Mouse (Mus musculus) heart, postnatal 0 days (tissue): ENCODE results near the gene Erbb2. TPM values are rescaled to one million over a fixed set of nuclear protein-coding genes. Genes with fewer than 3 reads are reported as not detected.

Source experiments
- ATAC-seq: fragments of 200-750 bp; cut with Nextera tagmentation; 2 replicates; pipeline ENCODE4 v1.8.0; 2017; ENCODE audit warnings: low read depth, moderate number of reproducible peaks, moderate library complexity; ENCODE audit not compliant: insufficient read depth
- DNase-seq: peaks from one replicate; pipeline ENCODE4 v3.0.0-alpha.2; 2016; ENCODE audit warnings: low spot score
- H3K27ac ChIP-seq: fragments of 300-500 bp; sonication (generic); 2 replicates; pipeline ENCODE4 v1.5.1; 2014; ENCODE audit warnings: low read depth, mild to moderate bottlenecking
- H3K27me3 ChIP-seq: fragments of 300-500 bp; sonication (generic); 2 replicates; pipeline ENCODE4 v1.6.1; 2014; ENCODE audit warnings: low read length, mixed read lengths; ENCODE audit not compliant: control insufficient read depth, insufficient read depth
- H3K36me3 ChIP-seq: fragments of 300-500 bp; sonication (generic); replicated peaks from 2 replicates; pipeline ENCODE4 v1.6.1; 2014; ENCODE audit warnings: low read length, mixed read lengths; ENCODE audit not compliant: control insufficient read depth, insufficient read depth
- H3K4me1 ChIP-seq: fragments of 300-500 bp; sonication (generic); 2 replicates; pipeline ENCODE4 v1.6.1; 2014; ENCODE audit warnings: antibody characterized with exemption; ENCODE audit not compliant: control insufficient read depth, insufficient read depth
- H3K4me2 ChIP-seq: fragments of 300-500 bp; sonication (generic); 2 replicates; pipeline ENCODE4 v1.6.1; 2014; ENCODE audit warnings: low read depth, mild to moderate bottlenecking, low read length, moderate library complexity
- H3K4me3 ChIP-seq: fragments of 300-500 bp; sonication (generic); 2 replicates; pipeline ENCODE4 v1.5.1; 2014; ENCODE audit warnings: low read depth, low read length
- H3K9ac ChIP-seq: fragments of 300-500 bp; sonication (generic); replicated peaks from 2 replicates; pipeline ENCODE4 v1.6.1; 2014; ENCODE audit warnings: low read depth, low read length, mixed read lengths
- H3K9me3 ChIP-seq: fragments of 300-500 bp; sonication (generic); replicated peaks from 2 replicates; pipeline ENCODE4 v1.6.1; 2016; ENCODE audit warnings: low read length; ENCODE audit not compliant: control insufficient read depth
- CTCF ChIP-seq: IDR thresholded peaks from 2 replicates; pipeline ENCODE4 v1.5.1; 2016; ENCODE audit warnings: antibody characterized with exemption, control low read depth, low read depth
- EP300 ChIP-seq: IDR thresholded peaks from 2 replicates; pipeline ENCODE4 v1.6.1; 2016; ENCODE audit warnings: antibody characterized with exemption, low read depth
- WGBS: fragments of 180-500 bp; shearing (Covaris S2); extraction: QIAGEN DNeasy Blood & Tissue Kit; methylation state at CpG from one replicate; pipeline ENCODE4 v1.1.7; 2014; 5-methylcytosine and 5-hydroxymethylcytosine counted together
- polyA plus RNA-seq: library from polyadenylated mRNA; unstranded; fragments of >200 nt; fragmentation: Nextera tagmentation; extraction: Ambion mirVana; gene quantifications from 2 replicates; pipeline ENCODE4 v1.2.1, GENCODE M21; 2015
- total RNA-seq: library from RNA; depleted of rRNA; stranded (reverse); fragments of >200 nt; gene quantifications from 2 replicates; pipeline ENCODE4 v1.2.3, GENCODE M21; 2014; ENCODE audit warnings: low replicate concordance

Erbb2 gene
- total and polyA plus RNA-seq, 2 experiments from 2014 or later, result 15.5 to 23.2 TPM

GRCm38 (mm10) chr11:98418939-98419547 lies 6.8 kb downstream of the Erbb2 start:
- no peak overlapping the region for H3K9ac ChIP-seq

GRCm38 (mm10) chr11:98426592-98426991 lies 14.3 kb downstream of the Erbb2 start:
- no peaks in the 10 kb centered on the region for H3K9me3 ChIP-seq
- 93% methylated on average over 7 of the region's 7 CpGs for WGBS
- H3K9ac ChIP-seq, result no peak overlapping the region
- H3K4me3 ChIP-seq, result no peak overlapping the region
- ATAC-seq, result no peak
- peaks cover 97% of the 10 kb centered on the region for H3K36me3 ChIP-seq
- H3K27ac ChIP-seq, result no peak overlapping the region
- no peaks in the 10 kb centered on the region for H3K27me3 ChIP-seq
- no peak overlapping the region for H3K4me2 ChIP-seq
- no peak for DNase-seq
- TF ChIP-seq EP300 (no peak), CTCF (no peak)
- no peaks in the 10 kb centered on the region for H3K4me1 ChIP-seq

More at GRCm38 (mm10) chr11:98418939-98419547, 6.8 kb downstream of the Erbb2 start:
- H3K9me3 ChIP-seq, result no peaks in the 10 kb centered on the region
- H3K27me3 ChIP-seq, result no peaks in the 10 kb centered on the region
- 65% methylated on average over 10 of the region's 10 CpGs for WGBS
- H3K4me3 ChIP-seq, result no peak overlapping the region
- TF ChIP-seq CTCF, result no peak
- no peak for TF ChIP-seq EP300
- H3K4me1 ChIP-seq, result peaks cover 12% of the 10 kb centered on the region
- ATAC-seq (no peak), DNase-seq (no peak)
- H3K27ac ChIP-seq, result no peak overlapping the region
- H3K4me2 ChIP-seq, result no peak overlapping the region
- peaks cover 49% of the 10 kb centered on the region for H3K36me3 ChIP-seq

- H3K36me3 ChIP-seq, result peaks cover 95% of the 10 kb centered on the region
- H3K27ac ChIP-seq, result no peak overlapping the region
- no peaks in the 10 kb centered on the region for H3K4me1 ChIP-seq
- no peak overlapping the region for H3K4me3 ChIP-seq
- TF ChIP-seq EP300 (no peak), CTCF (no peak)
- ATAC-seq (no peak), DNase-seq (no peak)
- H3K9me3 ChIP-seq, result no peaks in the 10 kb centered on the region
- no peak overlapping the region for H3K4me2 ChIP-seq
- H3K9ac ChIP-seq, result no peak overlapping the region
- 78% methylated on average over 5 of the region's 5 CpGs for WGBS
- no peaks in the 10 kb centered on the region for H3K27me3 ChIP-seq
Measured at GRCm38 (mm10) chr11:98428436-98428835, 16.2 kb downstream of the Erbb2 start.

GRCm38 (mm10) chr11:98431743-98432502 lies 19.7 kb downstream of the Erbb2 start:
- ATAC-seq, result no peak
- Histone ChIP-seq H3K4me3 (no peak overlapping the region), H3K36me3 (peaks cover 93% of the 10 kb centered on the region), H3K9ac (no peak overlapping the region), H3K27ac (no peak overlapping the region), H3K4me1 (no peaks in the 10 kb centered on the region), H3K27me3 (no peaks in the 10 kb centered on the region), H3K9me3 (no peaks in the 10 kb centered on the region), H3K4me2 (no peak overlapping the region)
- WGBS, result 75% methylated on average over 9 of the region's 9 CpGs
- TF ChIP-seq CTCF (no peak), EP300 (no peak)
- DNase-seq, result no peak

- no peak overlapping the region for H3K9ac ChIP-seq
- no peak overlapping the region for H3K4me2 ChIP-seq
- no peak overlapping the region for H3K4me3 ChIP-seq
- DNase-seq (no peak), ATAC-seq (no peak)
- no peak overlapping the region for H3K27ac ChIP-seq
- TF ChIP-seq CTCF (no peak), EP300 (no peak)
- 84% methylated on average over 9 of the region's 9 CpGs for WGBS
- no peaks in the 10 kb centered on the region for H3K9me3 ChIP-seq
- peaks cover 55% of the 10 kb centered on the region for H3K36me3 ChIP-seq
- peaks cover 8% of the 10 kb centered on the region for H3K4me1 ChIP-seq
- no peaks in the 10 kb centered on the region for H3K27me3 ChIP-seq
Measured at GRCm38 (mm10) chr11:98435723-98436122, 23.5 kb downstream of the Erbb2 start.

GRCm38 (mm10) chr11:98437441-98437840 lies 25.2 kb downstream of the Erbb2 start:
- Histone ChIP-seq H3K4me2 (no peak overlapping the region), H3K9ac (no peak overlapping the region)

More at GRCm38 (mm10) chr11:98437441-98437840, 25.2 kb downstream of the Erbb2 start:
- DNase-seq, result no peak
- H3K4me1 ChIP-seq, result peaks cover 8% of the 10 kb centered on the region
- 72% methylated on average over 6 of the region's 6 CpGs for WGBS
- no peak overlapping the region for H3K27ac ChIP-seq
- no peaks in the 10 kb centered on the region for H3K9me3 ChIP-seq
- no peaks in the 10 kb centered on the region for H3K27me3 ChIP-seq
- H3K4me3 ChIP-seq, result no peak overlapping the region
- H3K36me3 ChIP-seq, result peaks cover 39% of the 10 kb centered on the region
- no peak for TF ChIP-seq CTCF
- TF ChIP-seq EP300, result no peak
- ATAC-seq, result no peak
